Mouse (Mus musculus): ENCODE results near the gene Rps6ka2.
"Not testable (repeated sequence)": the region's sequence is repeated elsewhere in the genome, so short reads cannot be mapped to it uniquely, and the experiment has no call there.

Gene Rps6ka2

GRCm38 (mm10) chr17:7170304-7171295 lies 685 bp downstream of the Rps6ka2 start:
- no peak for DNase-seq (ENCODE audit: low spot score in 2 of 2)

- DNase-seq (ENCODE audit: low spot score in 2 of 2) = no peak
Observed at GRCm38 (mm10) chr17:7173331-7174028, 3.6 kb downstream of the Rps6ka2 start.

GRCm38 (mm10) chr17:7175293-7175692 lies 5.4 kb downstream of the Rps6ka2 start:
- DNase-seq (ENCODE audit: low spot score in 2 of 2) = no peak

DNA sequence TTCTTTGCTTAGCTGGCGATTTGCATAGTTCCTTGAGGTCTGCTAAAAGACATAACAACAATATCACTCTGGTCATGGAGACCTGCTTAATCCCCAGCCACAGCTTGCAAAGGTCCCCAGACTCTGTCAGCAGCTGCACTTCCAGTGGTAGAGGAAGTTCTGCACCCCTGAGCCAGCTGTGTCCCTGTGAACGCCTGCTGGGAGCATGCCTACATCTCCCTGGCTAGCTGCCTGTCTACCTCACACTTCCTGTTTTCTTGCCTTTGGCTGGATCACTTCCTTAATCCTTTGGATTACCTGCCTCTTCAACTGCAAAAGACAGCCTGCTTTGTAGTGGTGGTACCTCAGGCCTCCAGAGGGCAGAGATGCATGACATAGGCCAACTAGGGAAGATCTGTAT lies 6.5 kb downstream of the Rps6ka2 start:
- DNase-seq (ENCODE audit: low spot score in 2 of 2) = no peak

GRCm38 (mm10) chr17:7178196-7178595 lies 8.3 kb downstream of the Rps6ka2 start:
- DNase-seq (ENCODE audit: low spot score in 2 of 2) = no peak

DNA sequence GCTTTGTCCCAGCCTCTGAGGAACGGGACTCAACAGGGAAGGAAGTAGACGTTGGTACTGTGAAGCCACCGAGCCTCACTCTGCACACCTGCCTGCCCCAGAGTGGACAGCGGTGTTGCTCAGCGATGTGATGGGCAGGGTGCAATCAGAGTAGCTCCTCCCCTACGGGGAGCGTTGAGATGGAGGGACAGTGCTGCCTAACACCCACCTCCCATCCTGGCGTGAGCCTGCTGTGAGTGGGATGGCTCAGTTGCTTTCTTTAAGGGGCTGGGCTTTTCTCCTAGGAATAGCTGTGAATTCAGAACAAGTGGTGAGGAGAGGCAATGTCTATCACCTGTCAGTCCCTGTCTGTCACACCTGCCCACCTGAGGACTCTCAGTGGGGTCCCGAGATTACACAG lies 12.3 kb downstream of the Rps6ka2 start:
- no peak for DNase-seq (ENCODE audit: low spot score in 2 of 2)

- DNase-seq (ENCODE audit: low spot score in 2 of 2) = not testable (repeated sequence)
Observed at GRCm38 (mm10) chr17:7187037-7187436, 17.1 kb downstream of the Rps6ka2 start.

DNA sequence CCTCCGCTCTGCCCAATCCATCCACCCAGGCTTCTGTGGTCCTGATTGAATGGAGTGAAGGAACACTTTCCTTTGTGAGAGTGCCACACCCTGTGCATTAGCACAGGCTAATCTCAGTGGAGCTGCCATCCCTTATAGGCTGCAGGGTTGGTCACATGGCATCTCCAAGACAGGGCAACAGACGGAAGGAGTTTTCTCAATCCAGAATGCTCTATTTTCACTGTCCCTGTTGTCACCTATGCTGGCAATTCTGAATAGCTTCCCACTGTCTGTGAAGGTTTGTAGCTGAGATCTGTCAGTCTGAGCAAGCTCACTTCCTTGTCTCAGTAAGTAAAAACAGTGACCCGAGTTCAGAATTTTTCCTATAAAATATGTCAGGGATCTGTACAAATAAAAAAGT lies 19.5 kb downstream of the Rps6ka2 start:
- DNase-seq (ENCODE audit: low spot score in 2 of 2) = no peak

DNA sequence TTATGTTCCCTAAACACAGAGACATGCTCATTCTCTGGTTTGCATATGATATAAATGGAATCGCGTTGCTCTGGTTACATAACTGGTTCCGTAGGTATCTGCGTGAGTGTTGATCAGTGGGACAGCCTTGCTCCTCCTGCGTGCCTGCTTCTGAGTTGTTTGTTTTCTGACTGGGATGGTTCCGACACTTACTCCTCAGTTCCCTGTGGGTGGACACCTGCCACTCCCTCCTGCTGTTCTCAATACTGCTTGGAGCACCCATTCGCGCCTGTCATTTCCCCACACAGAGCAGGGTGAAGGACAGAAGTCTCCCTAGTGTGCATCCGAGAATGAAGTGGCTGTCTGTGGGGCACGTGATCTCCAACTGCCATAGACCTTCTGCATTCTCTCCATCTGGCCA lies 20.1 kb downstream of the Rps6ka2 start:
- peak in 1 of 2 experiments; percentile 64 for DNase-seq (ENCODE audit: low spot score in 2 of 2)

DNA sequence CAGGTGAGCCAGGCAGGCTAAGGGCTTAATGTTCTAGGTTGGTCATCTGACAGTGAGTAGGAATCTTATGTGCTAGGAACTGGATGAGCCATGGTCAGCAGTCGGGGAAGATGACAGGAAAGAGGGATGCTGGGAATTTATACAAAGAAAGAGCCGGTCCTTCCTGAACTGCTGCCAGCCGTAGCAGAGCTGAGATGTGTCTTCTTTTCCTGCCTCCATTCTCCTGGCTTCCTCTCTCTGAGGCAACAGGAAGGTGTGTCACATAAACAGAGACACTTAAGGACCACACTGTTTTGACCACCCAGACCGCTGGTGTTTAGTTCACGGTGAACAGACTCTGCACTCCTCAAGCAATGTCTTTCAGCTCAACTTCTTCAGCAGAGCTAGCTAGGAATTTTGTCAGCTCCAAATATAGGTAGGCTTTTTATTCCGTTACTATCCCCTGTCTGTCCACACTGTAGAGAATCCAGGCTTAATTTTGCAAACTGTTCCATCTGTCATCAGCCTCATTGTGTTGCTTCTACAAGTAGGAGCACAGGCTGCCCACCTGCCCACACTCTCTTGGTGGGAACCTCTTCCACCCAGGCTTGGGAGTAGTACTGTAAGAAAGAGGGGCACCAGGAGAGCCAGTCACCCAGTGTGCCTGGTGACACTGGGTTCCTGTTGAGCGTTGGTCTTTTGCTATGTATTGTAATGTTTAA lies 24.4 kb downstream of the Rps6ka2 start:
- DNase-seq (ENCODE audit: low spot score in 2 of 2) = peak in 1 of 2 experiments; percentile 69

- DNase-seq (ENCODE audit: low spot score in 2 of 2) = no peak
Observed at GRCm38 (mm10) chr17:7197121-7197925, 27.4 kb downstream of the Rps6ka2 start.

DNA sequence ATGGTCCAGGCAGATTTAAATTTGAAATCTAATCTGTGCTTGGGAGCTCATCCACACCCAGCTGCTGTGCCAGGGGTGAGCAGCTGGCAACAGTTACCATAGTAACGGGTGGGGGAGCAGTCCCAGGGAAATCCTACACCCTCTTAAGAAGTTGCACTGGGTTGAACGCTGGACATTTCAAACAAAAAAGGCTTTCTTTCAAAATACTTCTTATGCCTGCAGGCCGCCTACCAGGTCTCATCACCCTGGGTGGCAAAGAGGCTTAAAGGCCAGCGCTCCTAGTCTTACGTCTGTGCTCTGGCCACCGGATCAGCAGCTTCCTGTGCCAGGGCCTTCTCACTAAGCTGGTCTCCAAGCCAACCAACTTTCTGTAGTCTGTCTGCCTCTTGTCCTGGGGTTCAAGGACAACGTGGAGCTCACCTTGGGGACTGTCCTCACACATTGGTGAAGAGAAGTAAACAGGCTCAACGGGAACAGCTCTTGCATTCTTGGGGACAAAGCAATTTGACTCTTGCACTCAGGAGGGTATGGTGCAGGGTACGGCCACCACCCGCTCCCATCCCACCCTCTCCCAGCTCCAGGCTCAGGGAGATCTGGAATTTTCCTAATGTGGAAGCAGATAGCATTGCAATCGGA lies 35.0 kb downstream of the Rps6ka2 start:
- DNase-seq (ENCODE audit: low spot score in 2 of 2) = no peak

- no peak for DNase-seq (ENCODE audit: low spot score in 2 of 2)
Observed at GRCm38 (mm10) chr17:7206434-7207145, 36.7 kb downstream of the Rps6ka2 start.

GRCm38 (mm10) chr17:7210648-7211047 lies 40.7 kb downstream of the Rps6ka2 start:
- no peak for DNase-seq (ENCODE audit: low spot score in 2 of 2)

DNA sequence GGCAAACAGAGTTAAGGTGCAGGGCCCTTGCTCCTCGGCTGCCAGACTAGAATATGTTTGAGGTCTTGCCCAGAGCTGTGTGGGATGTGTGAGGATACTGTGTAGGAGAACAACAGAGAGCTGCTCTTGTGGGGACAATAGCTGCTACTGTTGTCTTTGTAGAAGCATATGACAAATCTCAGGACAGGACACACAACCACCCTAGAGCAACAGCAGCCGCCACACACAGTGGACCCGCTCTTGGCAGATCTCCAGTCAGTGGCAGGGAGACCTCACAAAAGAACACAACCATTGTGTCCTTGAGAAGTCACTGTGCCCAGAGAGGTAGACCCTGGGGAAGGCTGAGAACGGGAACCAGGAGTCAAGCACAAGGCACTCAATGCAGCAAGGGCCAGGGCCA lies 42.0 kb downstream of the Rps6ka2 start:
- no peak for DNase-seq (ENCODE audit: low spot score in 2 of 2)

DNA sequence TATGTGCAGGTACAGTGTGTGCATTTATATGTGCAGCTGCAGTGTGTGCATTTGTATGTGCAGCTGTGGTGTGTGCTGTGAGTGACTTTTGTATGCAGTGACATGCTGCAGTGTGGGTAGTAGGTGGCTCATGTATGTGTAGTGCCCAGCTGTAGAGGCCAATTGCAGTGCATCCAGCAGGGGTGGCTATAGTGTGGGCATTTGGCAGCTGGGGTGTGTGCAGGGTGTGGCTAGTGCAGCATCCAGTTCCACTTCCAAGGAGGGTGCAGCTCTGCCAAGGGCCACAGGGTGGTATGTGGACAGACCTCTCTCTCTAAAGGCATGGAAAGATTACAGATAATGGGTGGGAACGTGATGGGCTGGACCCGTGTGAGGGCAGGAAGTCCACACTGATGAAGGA lies 43.3 kb downstream of the Rps6ka2 start:
- no peak for DNase-seq (ENCODE audit: low spot score in 2 of 2)

DNA sequence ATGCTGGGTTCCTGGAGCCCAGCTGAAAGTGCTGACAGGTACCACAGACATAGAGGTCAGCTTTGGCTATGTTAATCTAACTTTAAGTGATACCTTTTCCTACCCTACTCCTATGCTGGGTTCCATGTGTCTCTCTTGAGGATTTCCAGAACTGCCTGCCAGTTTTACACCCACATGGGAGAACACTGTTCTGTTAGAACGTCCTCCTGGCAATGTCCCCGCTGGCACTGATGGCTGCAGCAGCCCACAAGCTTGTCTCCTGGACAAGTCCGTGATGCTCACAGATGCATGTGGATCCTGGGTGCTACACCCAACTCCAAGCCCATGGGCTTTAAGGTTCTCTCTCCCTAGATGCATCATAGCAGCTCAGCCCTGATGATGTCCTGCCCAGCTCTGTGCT lies 44.1 kb downstream of the Rps6ka2 start:
- DNase-seq (ENCODE audit: low spot score in 2 of 2) = peak; percentile 83 to 90

DNA sequence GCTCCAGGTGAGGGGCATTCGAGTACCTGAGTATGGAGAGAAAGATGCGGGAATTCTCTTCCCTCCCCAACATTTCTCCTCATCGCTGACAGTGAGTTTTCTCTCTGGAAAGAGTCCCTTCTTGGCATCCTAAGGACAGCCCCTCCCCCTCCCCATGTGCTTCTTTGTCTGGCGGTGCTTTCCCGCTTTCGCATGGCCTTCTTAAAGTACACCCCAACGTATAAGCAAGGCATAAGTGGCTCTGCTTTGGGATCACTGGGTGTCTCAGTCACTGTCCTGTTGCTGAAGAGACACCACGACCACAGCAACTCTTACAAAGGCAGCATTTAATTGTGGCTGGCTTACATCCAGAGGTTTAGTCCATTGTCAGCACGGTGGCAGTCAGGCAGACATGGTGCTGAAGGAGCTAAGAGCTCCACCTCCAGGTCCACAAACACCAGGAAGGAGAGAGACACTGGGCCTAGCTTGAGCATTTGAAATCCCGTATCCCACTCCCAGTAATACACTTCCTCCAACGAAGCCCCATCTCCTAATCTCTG lies 47.9 kb downstream of the Rps6ka2 start:
- DNase-seq (ENCODE audit: low spot score in 2 of 2) = no peak

GRCm38 (mm10) chr17:7218396-7218795 lies 48.5 kb downstream of the Rps6ka2 start:
- no peak for DNase-seq (ENCODE audit: low spot score in 2 of 2)
